13 mouse cellular contexts compared by ENCODE assay signal in genomic region chr15:27487059-27487458, GRCm38 (mm10). TPM values are rescaled to one million over a fixed set of nuclear protein-coding genes. Genes with fewer than 3 reads are reported as not detected.
DNase-seq lines count a peak whose midpoint lies in the region; ATAC-seq and TF ChIP-seq lines count a peak whose summit lies in the region.
"Had no signal": no experiment of that assay in that cellular context is flagged by ENCODE, and none has a peak within 500 bp of the region (broad histone marks: within the 10 kb centered on the region; RNA-seq: fewer than 3 reads in every experiment).

No protein-coding gene starts in this region.

- no peak overlapping the region for H3K4me2 ChIP-seq in forebrain, embryonic 13.5 days
- peak overlapping the region; percentile 39 for H3K4me2 ChIP-seq in heart, postnatal 0 days (ENCODE audit: low read depth, low read length)
- no peak overlapping the region for H3K4me2 ChIP-seq in midbrain, embryonic 15.5 days
- H3K4me2 ChIP-seq in midbrain, postnatal 0 days (ENCODE audit: low read depth, low read length, poor library complexity, severe bottlenecking), result no peak overlapping the region
- no peak overlapping the region for H3K4me2 ChIP-seq in hindbrain, embryonic 16.5 days (ENCODE audit: low read length)

- H3K36me3 ChIP-seq in forebrain, embryonic 10.5 days (replicated peaks), result no peaks in the 10 kb centered on the region
- H3K36me3 ChIP-seq in forebrain, embryonic 13.5 days (ENCODE audit: poor library complexity, severe bottlenecking), result no peaks in the 10 kb centered on the region
- no peaks in the 10 kb centered on the region for H3K36me3 ChIP-seq in heart, postnatal 0 days (replicated peaks; ENCODE audit: control insufficient read depth, insufficient read depth, low read length)
- no peaks in the 10 kb centered on the region for H3K36me3 ChIP-seq in midbrain, embryonic 15.5 days (replicated peaks)
- no peaks in the 10 kb centered on the region for H3K36me3 ChIP-seq in midbrain, postnatal 0 days (ENCODE audit: insufficient read depth, low read length)
- H3K36me3 ChIP-seq in hindbrain, embryonic 16.5 days (ENCODE audit: control insufficient read depth, insufficient read depth, low read length), result no peaks in the 10 kb centered on the region
- H3K36me3 ChIP-seq: limb, embryonic 12.5 days had no signal

- no peaks in the 10 kb centered on the region for H3K9me3 ChIP-seq in forebrain, embryonic 10.5 days
- no peaks in the 10 kb centered on the region for H3K9me3 ChIP-seq in forebrain, embryonic 13.5 days (replicated peaks)
- H3K9me3 ChIP-seq in heart, postnatal 0 days (replicated peaks; ENCODE audit: control insufficient read depth, low read length), result no peaks in the 10 kb centered on the region
- H3K9me3 ChIP-seq in midbrain, embryonic 15.5 days, result no peaks in the 10 kb centered on the region
- H3K9me3 ChIP-seq in midbrain, postnatal 0 days (ENCODE audit: low read length), result no peaks in the 10 kb centered on the region
- no peaks in the 10 kb centered on the region for H3K9me3 ChIP-seq in hindbrain, embryonic 16.5 days (ENCODE audit: control insufficient read depth, low read length)
- H3K9me3 ChIP-seq: limb, embryonic 12.5 days; megakaryocyte, embryonic 14.5 days had no signal

- peaks cover 51% of the 10 kb centered on the region for H3K4me1 ChIP-seq in forebrain, embryonic 10.5 days
- peaks cover 34% of the 10 kb centered on the region for H3K4me1 ChIP-seq in forebrain, embryonic 13.5 days
- peaks cover 37% of the 10 kb centered on the region for H3K4me1 ChIP-seq in heart, postnatal 0 days (ENCODE audit: control insufficient read depth, insufficient read depth)
- peaks cover 33% of the 10 kb centered on the region for H3K4me1 ChIP-seq in midbrain, embryonic 15.5 days
- H3K4me1 ChIP-seq in midbrain, postnatal 0 days (ENCODE audit: insufficient read depth, low read length), result peaks cover 24% of the 10 kb centered on the region
- H3K4me1 ChIP-seq in hindbrain, embryonic 16.5 days (ENCODE audit: control insufficient read depth, insufficient read depth, low read depth, low read length), result peaks cover 31% of the 10 kb centered on the region

- H3K27ac ChIP-seq in forebrain, embryonic 10.5 days, result 0 out of 2 replicates have a peak overlapping the region, but pooled peaks have one; percentile 20
- no peak overlapping the region for H3K27ac ChIP-seq in forebrain, embryonic 13.5 days
- peak overlapping the region; percentile 44; the same call in 1 of the 2 replicates for H3K27ac ChIP-seq in heart, postnatal 0 days (ENCODE audit: low read depth)
- peak overlapping the region; percentile 21; the same call in 1 of the 2 replicates for H3K27ac ChIP-seq in midbrain, embryonic 15.5 days
- H3K27ac ChIP-seq in midbrain, postnatal 0 days (ENCODE audit: low read depth, low read length), result no peak overlapping the region
- H3K27ac ChIP-seq in hindbrain, embryonic 16.5 days (ENCODE audit: low read depth, low read length), result peak overlapping the region; percentile 8; the same call in 1 of the 2 replicates
- H3K27ac ChIP-seq: limb, embryonic 12.5 days had no signal

- no peaks in the 10 kb centered on the region for H3K27me3 ChIP-seq in forebrain, embryonic 10.5 days (ENCODE audit: poor library complexity, severe bottlenecking)
- H3K27me3 ChIP-seq in forebrain, embryonic 13.5 days, result no peaks in the 10 kb centered on the region
- no peaks in the 10 kb centered on the region for H3K27me3 ChIP-seq in heart, postnatal 0 days (ENCODE audit: control insufficient read depth, insufficient read depth, low read length)
- H3K27me3 ChIP-seq in midbrain, embryonic 15.5 days (replicated peaks), result no peaks in the 10 kb centered on the region
- H3K27me3 ChIP-seq in midbrain, postnatal 0 days (ENCODE audit: insufficient read depth, low read length), result no peaks in the 10 kb centered on the region
- no peaks in the 10 kb centered on the region for H3K27me3 ChIP-seq in hindbrain, embryonic 16.5 days (replicated peaks; ENCODE audit: control insufficient read depth, insufficient read depth, low read length)

- DNase-seq in forebrain, embryonic 10.5 days (ENCODE audit: extremely low spot score, low spot score), result no peak
- DNase-seq in heart, postnatal 0 days (ENCODE audit: low spot score), result peak; percentile 37
- no peak for DNase-seq in heart, postnatal 10 days
- no peak for DNase-seq in midbrain, postnatal 0 days (ENCODE audit: low spot score)
- no peak for DNase-seq in right cerebral cortex, postnatal 10 days (ENCODE audit: low spot score in 2 of 2)
- DNase-seq: cerebellum, adult 9-10 months; kidney, adult 2 months had no signal

- TF ChIP-seq EP300 in heart, postnatal 0 days (IDR thresholded peaks at IDR 0.05; ENCODE audit: low read depth), result no peak

- no peak for TF ChIP-seq CTCF in heart, postnatal 0 days (IDR thresholded peaks at IDR 0.05; ENCODE audit: low read depth)
- no peak for TF ChIP-seq CTCF in midbrain, postnatal 0 days (IDR thresholded peaks at IDR 0.05)

- no peak for ATAC-seq in forebrain, embryonic 13.5 days
- ATAC-seq in heart, postnatal 0 days (ENCODE audit: insufficient read depth, low read depth), result no peak; the same call in 1 of the 2 replicates
- no peak for ATAC-seq in midbrain, embryonic 15.5 days (replicated peaks)
- no peak for ATAC-seq in midbrain, postnatal 0 days (ENCODE audit: low FRiP score)
- ATAC-seq in hindbrain, embryonic 16.5 days, result no peak
- ATAC-seq: activated CD4-positive, CD25-positive, alpha-beta regulatory T cell, adult 4 months had no signal

- no peak overlapping the region for H3K9ac ChIP-seq in forebrain, embryonic 13.5 days
- H3K9ac ChIP-seq in heart, postnatal 0 days (replicated peaks; ENCODE audit: low read depth, low read length), result peak overlapping the region; percentile 5; the same call in 1 of the 2 replicates
- H3K9ac ChIP-seq in midbrain, embryonic 15.5 days, result no peak overlapping the region
- no peak overlapping the region for H3K9ac ChIP-seq in midbrain, postnatal 0 days (replicated peaks; ENCODE audit: low read length, poor library complexity, severe bottlenecking)
- H3K9ac ChIP-seq in hindbrain, embryonic 16.5 days (ENCODE audit: low read depth, low read length), result no peak overlapping the region
- H3K9ac ChIP-seq: limb, embryonic 12.5 days had no signal

- H3K4me3 ChIP-seq in forebrain, embryonic 10.5 days, result no peak overlapping the region
- no peak overlapping the region for H3K4me3 ChIP-seq in forebrain, embryonic 13.5 days
- no peak overlapping the region for H3K4me3 ChIP-seq in heart, postnatal 0 days (ENCODE audit: low read depth, low read length)
- no peak overlapping the region for H3K4me3 ChIP-seq in midbrain, embryonic 15.5 days
- no peak overlapping the region for H3K4me3 ChIP-seq in midbrain, postnatal 0 days (ENCODE audit: low read depth, low read length)
- H3K4me3 ChIP-seq in hindbrain, embryonic 16.5 days (ENCODE audit: low read length), result no peak overlapping the region
- H3K4me3 ChIP-seq: limb, embryonic 12.5 days; megakaryocyte, embryonic 14.5 days had no signal

- WGBS in forebrain, embryonic 10.5 days, result 60% methylated on average over 8 of the region's 8 CpGs
- WGBS in forebrain, embryonic 13.5 days, result 53% methylated on average over 8 of the region's 8 CpGs
- WGBS in heart, postnatal 0 days, result 56% methylated on average over 8 of the region's 8 CpGs
- WGBS in midbrain, embryonic 15.5 days, result 73% methylated on average over 8 of the region's 8 CpGs
- WGBS in midbrain, postnatal 0 days, result 61% methylated on average over 8 of the region's 8 CpGs
- 63% methylated on average over 8 of the region's 8 CpGs for WGBS in hindbrain, embryonic 16.5 days

- intact Hi-C loops in heart, postnatal 10 days (cut with DNase I), result no loop called here

RNA-seq across cellular contexts. Expression of gene Ank, which starts 20.6 kb away (rescaled TPM):
- 5.4 and 5.5 TPM in 2 replicates for polyA plus RNA-seq in forebrain, embryonic 10.5 days (2016; fragmentation: Nextera tagmentation; extraction: Ambion mirVana)
- 9.2 and 9.7 TPM in 2 replicates for polyA plus RNA-seq in forebrain, embryonic 13.5 days (2015; fragmentation: Nextera tagmentation; extraction: Ambion mirVana)
- 30.6 and 33.7 TPM in 2 replicates for total RNA-seq in heart, postnatal 0 days (2014; rRNA removed; ENCODE audit: low replicate concordance)
- polyA plus RNA-seq in heart, postnatal 0 days (2015; fragmentation: Nextera tagmentation; extraction: Ambion mirVana), result 18.8 and 21.2 TPM in 2 replicates
- total RNA-seq in heart, postnatal 10 days (2021), result 100 to 1,000 TPM; 125 to 149 TPM
- 12.9 and 13.2 TPM in 2 replicates for polyA plus RNA-seq in midbrain, embryonic 15.5 days (2015; fragmentation: Nextera tagmentation; extraction: Ambion mirVana)
- 24.1 and 28.4 TPM in 2 replicates for total RNA-seq in midbrain, postnatal 0 days (2014; rRNA removed)
- 15.7 and 15.8 TPM in 2 replicates for polyA plus RNA-seq in midbrain, postnatal 0 days (2015; fragmentation: Nextera tagmentation; extraction: Ambion mirVana)
- polyA plus RNA-seq in hindbrain, embryonic 16.5 days (2015; fragmentation: Nextera tagmentation; extraction: Ambion mirVana), result 11.6 and 15.6 TPM in 2 replicates

Comparison
In these comparisons a context has a peak if more than half of its experiments do, and no peak if none do; other contexts are left out.
1. H3K27ac ChIP-seq: peak in forebrain, embryonic 10.5 days (single experiment), heart, postnatal 0 days (single experiment), midbrain, embryonic 15.5 days (single experiment) and hindbrain, embryonic 16.5 days (single experiment); none in forebrain, embryonic 13.5 days (single experiment) and midbrain, postnatal 0 days (single experiment).